Mouse (Mus musculus): ENCODE data around the gene Arid1b.

Gene Arid1b

GRCm38 (mm10) chr17:4996121-4996813 is 2.1 kb downstream of the Arid1b start:
- peak; percentile 74 to 77 for DNase-seq

GRCm38 (mm10) chr17:4996814-4997549 is 2.9 kb downstream of the Arid1b start:
- no peak for DNase-seq

- DNase-seq: no peak
Observed at GRCm38 (mm10) chr17:4997968-4998367, 3.8 kb downstream of the Arid1b start.

- DNase-seq: no peak
Observed at GRCm38 (mm10) chr17:4999256-4999655, 5.1 kb downstream of the Arid1b start.

- no peak for DNase-seq
Observed at GRCm38 (mm10) chr17:5000001-5000400, 5.9 kb downstream of the Arid1b start.

- no peak for DNase-seq
Observed at GRCm38 (mm10) chr17:5000871-5001270, 6.7 kb downstream of the Arid1b start.

- DNase-seq: no peak
Observed at GRCm38 (mm10) chr17:5001531-5002131, 7.5 kb downstream of the Arid1b start.

GRCm38 (mm10) chr17:5002937-5003508 is 8.9 kb downstream of the Arid1b start:
- no peak for DNase-seq

GRCm38 (mm10) chr17:5004266-5004665 is 10.1 kb downstream of the Arid1b start:
- no peak for DNase-seq

GRCm38 (mm10) chr17:5004706-5005105 is 10.6 kb downstream of the Arid1b start:
- DNase-seq: no peak

- DNase-seq: no peak
Observed at GRCm38 (mm10) chr17:5005285-5005684, 11.2 kb downstream of the Arid1b start.

GRCm38 (mm10) chr17:5007156-5007658 is 13.1 kb downstream of the Arid1b start:
- peak; percentile 58 to 71 for DNase-seq

GRCm38 (mm10) chr17:5008236-5008635 is 14.1 kb downstream of the Arid1b start:
- DNase-seq: no peak

GRCm38 (mm10) chr17:5008761-5009160 is 14.6 kb downstream of the Arid1b start:
- no peak for DNase-seq

- DNase-seq: peak; percentile 52 to 62
Observed at GRCm38 (mm10) chr17:5009526-5010260, 15.6 kb downstream of the Arid1b start.

- DNase-seq: no peak
Observed at GRCm38 (mm10) chr17:5010781-5011180, 16.6 kb downstream of the Arid1b start.

GRCm38 (mm10) chr17:5012091-5012490 is 18.0 kb downstream of the Arid1b start:
- no peak for DNase-seq

GRCm38 (mm10) chr17:5012517-5012916 is 18.4 kb downstream of the Arid1b start:
- no peak for DNase-seq

GRCm38 (mm10) chr17:5014327-5014957 is 20.3 kb downstream of the Arid1b start:
- DNase-seq: no peak

- DNase-seq: no peak
Observed at GRCm38 (mm10) chr17:5016404-5016803, 22.3 kb downstream of the Arid1b start.

- no peak for DNase-seq
Observed at GRCm38 (mm10) chr17:5017065-5017464, 22.9 kb downstream of the Arid1b start.

All from thymus, postnatal 36 days (tissue).